Mouse (Mus musculus) ES-Bruce4 (cell line): ENCODE measurements around the gene Pyroxd2. TPM values are rescaled to one million over a fixed set of nuclear protein-coding genes. Genes with fewer than 3 reads are reported as not detected.

Experiments used
- H3K27ac ChIP-seq: 2 replicates; pipeline ENCODE4 v1.5.1; 2012; ENCODE audit warnings: low read length, inconsistent platforms; ENCODE audit not compliant: insufficient read depth
- H3K27me3 ChIP-seq: 2 replicates; pipeline ENCODE4 v1.6.1; 2012; ENCODE audit warnings: mild to moderate bottlenecking, low read length, inconsistent platforms; ENCODE audit not compliant: control insufficient read depth, poor library complexity, insufficient read depth, severe bottlenecking
- H3K36me3 ChIP-seq: 2 replicates; pipeline ENCODE4 v1.6.1; 2012; ENCODE audit warnings: inconsistent platforms, mild to moderate bottlenecking, low read length, moderate library complexity; ENCODE audit not compliant: control insufficient read depth, poor library complexity, insufficient read depth, severe bottlenecking
- H3K4me1 ChIP-seq: one replicate; pipeline ENCODE4 v1.8.1; 2011; ENCODE audit warnings: low read length; ENCODE audit not compliant: control insufficient read depth, insufficient read depth
- H3K4me3 ChIP-seq: 2 replicates; pipeline ENCODE4 v1.5.1; 2011; ENCODE audit warnings: low read depth, mild to moderate bottlenecking, low read length
- H3K9ac ChIP-seq: 2 replicates; pipeline ENCODE4 v1.6.1; 2012; ENCODE audit warnings: low read depth, mild to moderate bottlenecking, inconsistent platforms; ENCODE audit not compliant: poor library complexity, severe bottlenecking
- H3K9me3 ChIP-seq: replicated peaks from 2 replicates; pipeline ENCODE4 v1.6.1; 2012; ENCODE audit warnings: mild to moderate bottlenecking, low read length, inconsistent platforms; ENCODE audit not compliant: control insufficient read depth, poor library complexity, insufficient read depth, severe bottlenecking
- CTCF ChIP-seq: IDR thresholded peaks from one replicate; pipeline ENCODE4 v1.8.1; 2011; ENCODE audit warnings: low read depth, low read length
- EP300 ChIP-seq: IDR thresholded peaks from 2 replicates; pipeline ENCODE4 v1.6.1; 2011; ENCODE audit warnings: low read depth, low read length; ENCODE audit not compliant: insufficient read depth
- POLR2A ChIP-seq: IDR thresholded peaks from one replicate; pipeline ENCODE4 v1.8.1; 2011; ENCODE audit warnings: low read length; ENCODE audit not compliant: insufficient read depth
- polyA plus RNA-seq: library from polyadenylated mRNA; stranded (reverse); fragments of >200 nt; gene quantifications from 2 replicates; pipeline ENCODE4 v1.2.4, GENCODE M21; 2011; ENCODE audit warnings: low read depth; ENCODE audit not compliant: missing spikeins, insufficient read depth, insufficient read length

Pyroxd2 gene
- polyA plus RNA-seq, 1 experiment, result 0.81 TPM

GRCm38 (mm10) chr19:42753141-42753917 lies 754 bp upstream of the Pyroxd2 start:
- no peaks in the 10 kb centered on the region for H3K9me3 ChIP-seq
- H3K36me3 ChIP-seq, result no peaks in the 10 kb centered on the region
- H3K27ac ChIP-seq, result no peak overlapping the region
- H3K4me1 ChIP-seq, result no peaks in the 10 kb centered on the region
- TF ChIP-seq POLR2A, result no peak
- TF ChIP-seq CTCF, result no peak
- no peak for TF ChIP-seq EP300
- H3K27me3 ChIP-seq, result no peaks in the 10 kb centered on the region
- no peak overlapping the region for H3K4me3 ChIP-seq
- no peak overlapping the region for H3K9ac ChIP-seq

- Histone ChIP-seq H3K9ac (no peak overlapping the region), H3K4me1 (no peaks in the 10 kb centered on the region), H3K4me3 (no peak overlapping the region)
Observed at GRCm38 (mm10) chr19:42750196-42750595, 2.4 kb downstream of the Pyroxd2 start.

GRCm38 (mm10) chr19:42746702-42747101 lies 5.9 kb downstream of the Pyroxd2 start:
- no peaks in the 10 kb centered on the region for H3K9me3 ChIP-seq
- H3K27ac ChIP-seq, result no peak overlapping the region
- H3K4me3 ChIP-seq, result no peak overlapping the region

More at GRCm38 (mm10) chr19:42750196-42750595, 2.4 kb downstream of the Pyroxd2 start:
- H3K36me3 ChIP-seq, result no peaks in the 10 kb centered on the region
- no peak for TF ChIP-seq POLR2A
- no peak for TF ChIP-seq CTCF
- no peak for TF ChIP-seq EP300
- no peaks in the 10 kb centered on the region for H3K27me3 ChIP-seq
- H3K9me3 ChIP-seq, result no peaks in the 10 kb centered on the region
- no peak overlapping the region for H3K27ac ChIP-seq

GRCm38 (mm10) chr19:42745869-42746224 lies 6.7 kb downstream of the Pyroxd2 start:
- no peak for TF ChIP-seq EP300
- no peak for TF ChIP-seq POLR2A
- no peak for TF ChIP-seq CTCF
- H3K4me1 ChIP-seq, result peaks cover 4% of the 10 kb centered on the region
- H3K27me3 ChIP-seq, result no peaks in the 10 kb centered on the region

More at GRCm38 (mm10) chr19:42746702-42747101, 5.9 kb downstream of the Pyroxd2 start:
- H3K27me3 ChIP-seq, result no peaks in the 10 kb centered on the region
- H3K36me3 ChIP-seq, result no peaks in the 10 kb centered on the region
- no peak for TF ChIP-seq POLR2A
- no peak for TF ChIP-seq CTCF
- no peak for TF ChIP-seq EP300
- H3K4me1 ChIP-seq, result peaks cover 4% of the 10 kb centered on the region
- no peak overlapping the region for H3K9ac ChIP-seq

GRCm38 (mm10) chr19:42745084-42745868 lies 7.3 kb downstream of the Pyroxd2 start:
- no peaks in the 10 kb centered on the region for H3K36me3 ChIP-seq

More at GRCm38 (mm10) chr19:42745869-42746224, 6.7 kb downstream of the Pyroxd2 start:
- H3K4me3 ChIP-seq, result no peak overlapping the region
- no peaks in the 10 kb centered on the region for H3K9me3 ChIP-seq
- no peaks in the 10 kb centered on the region for H3K36me3 ChIP-seq
- H3K27ac ChIP-seq, result no peak overlapping the region
- no peak overlapping the region for H3K9ac ChIP-seq

GRCm38 (mm10) chr19:42744162-42744586 lies 8.4 kb downstream of the Pyroxd2 start:
- Histone ChIP-seq H3K27ac (no peak overlapping the region), H3K9ac (no peak overlapping the region), H3K9me3 (no peaks in the 10 kb centered on the region), H3K36me3 (no peaks in the 10 kb centered on the region), H3K4me1 (peaks cover 4% of the 10 kb centered on the region), H3K27me3 (no peaks in the 10 kb centered on the region), H3K4me3 (no peak overlapping the region)
- TF ChIP-seq EP300 (no peak), CTCF (peak; percentile 78)

More at GRCm38 (mm10) chr19:42745084-42745868, 7.3 kb downstream of the Pyroxd2 start:
- Histone ChIP-seq H3K27ac (no peak overlapping the region), H3K4me1 (peaks cover 4% of the 10 kb centered on the region), H3K27me3 (no peaks in the 10 kb centered on the region), H3K9ac (no peak overlapping the region), H3K4me3 (no peak overlapping the region), H3K9me3 (no peaks in the 10 kb centered on the region)
- TF ChIP-seq POLR2A, result no peak
- TF ChIP-seq CTCF, result no peak
- no peak for TF ChIP-seq EP300
